Mouse (Mus musculus) cortical plate, adult 2 months (tissue): ENCODE results near the gene Arl5c.

ENCODE experiments used
- CTCF ChIP-seq: fragments of 200-500 bp; IDR thresholded peaks from 2 replicates; pipeline ENCODE4 v1.5.1; 2011; ENCODE audit warnings: mild to moderate bottlenecking, control low read depth, low read length; ENCODE audit not compliant: insufficient read depth; ENCODE audit errors: extremely low read depth
- POLR2A ChIP-seq: fragments of 200-500 bp; IDR thresholded peaks from 2 replicates; pipeline ENCODE4 v1.6.1; 2011; ENCODE audit warnings: mild to moderate bottlenecking, low read length, control low read depth; ENCODE audit not compliant: insufficient read depth; ENCODE audit errors: extremely low read depth

GRCm38 (mm10) chr11:97949703-97950475, 46.1 kb downstream of the Arl5c start:
- TF ChIP-seq CTCF = no peak
- no peak for TF ChIP-seq POLR2A
